Mouse (Mus musculus): ENCODE results near the gene 4931406P16Rik.

GRCm38 (mm10) chr7:34308586-34308985, 4.8 kb downstream of the 4931406P16Rik start:
- TF ChIP-seq POLR2A (IDR thresholded peaks at IDR 0.05; ENCODE audit: insufficient read depth, low read depth, low read length), result no peak
- no peak for TF ChIP-seq CTCF (IDR thresholded peaks at IDR 0.05; ENCODE audit: insufficient read depth, low read depth, low read length)
